Mouse (Mus musculus): ENCODE results near the gene Cd300a. TPM values are rescaled to one million over a fixed set of nuclear protein-coding genes. Genes with fewer than 3 reads are reported as not detected.

Cd300a gene
- polyA plus RNA-seq, 1 experiment: not detected

- TF ChIP-seq GATA1 (IDR thresholded peaks at IDR 0.05; ENCODE audit: low read length) (no peak), TAL1 (IDR thresholded peaks at IDR 0.05; ENCODE audit: low read length) (no peak)
- H3K4me1 ChIP-seq (ENCODE audit: control insufficient read depth): peaks cover 8% of the 10 kb centered on the region
- H3K4me3 ChIP-seq (replicated peaks): no peak overlapping the region
- no peaks in the 10 kb centered on the region for H3K9me3 ChIP-seq (ENCODE audit: control insufficient read depth, low read length)
- peaks cover 10% of the 10 kb centered on the region; the same call in 1 of the 2 replicates for H3K36me3 ChIP-seq (ENCODE audit: control insufficient read depth)
- H3K27me3 ChIP-seq (ENCODE audit: control insufficient read depth): no peaks in the 10 kb centered on the region
These were observed 16.6 kb upstream of the Cd300a start for GRCm38 (mm10) chr11:114873022-114873817.

GRCm38 (mm10) chr11:114874226-114875145 is 15.4 kb upstream of the Cd300a start:
- Histone ChIP-seq H3K36me3 (ENCODE audit: control insufficient read depth) (peaks cover 7% of the 10 kb centered on the region; the same call in 1 of the 2 replicates), H3K4me1 (ENCODE audit: control insufficient read depth) (peaks cover 6% of the 10 kb centered on the region), H3K4me3 (replicated peaks) (no peak overlapping the region), H3K9me3 (ENCODE audit: control insufficient read depth, low read length) (no peaks in the 10 kb centered on the region), H3K27me3 (ENCODE audit: control insufficient read depth) (no peaks in the 10 kb centered on the region)
- TF ChIP-seq GATA1 (IDR thresholded peaks at IDR 0.05; ENCODE audit: low read length) (no peak), TAL1 (IDR thresholded peaks at IDR 0.05; ENCODE audit: low read length) (no peak)

- Histone ChIP-seq H3K27me3 (ENCODE audit: control insufficient read depth) (no peaks in the 10 kb centered on the region), H3K36me3 (ENCODE audit: control insufficient read depth) (peaks cover 5% of the 10 kb centered on the region; the same call in 1 of the 2 replicates), H3K4me3 (replicated peaks) (no peak overlapping the region), H3K4me1 (ENCODE audit: control insufficient read depth) (peaks cover 6% of the 10 kb centered on the region), H3K9me3 (ENCODE audit: control insufficient read depth, low read length) (no peaks in the 10 kb centered on the region)
- no peak for TF ChIP-seq TAL1 (IDR thresholded peaks at IDR 0.05; ENCODE audit: low read length)
- TF ChIP-seq GATA1 (IDR thresholded peaks at IDR 0.05; ENCODE audit: low read length): no peak
These were observed 14.5 kb upstream of the Cd300a start for GRCm38 (mm10) chr11:114875301-114875801.

- H3K36me3 ChIP-seq (ENCODE audit: control insufficient read depth): no peaks in the 10 kb centered on the region; the same call in 1 of the 2 replicates
- TF ChIP-seq GATA1 (IDR thresholded peaks at IDR 0.05; ENCODE audit: low read length) (no peak), TAL1 (IDR thresholded peaks at IDR 0.05; ENCODE audit: low read length) (no peak)
- no peaks in the 10 kb centered on the region for H3K27me3 ChIP-seq (ENCODE audit: control insufficient read depth)
- peaks cover 6% of the 10 kb centered on the region for H3K4me1 ChIP-seq (ENCODE audit: control insufficient read depth)
- H3K9me3 ChIP-seq (ENCODE audit: control insufficient read depth, low read length): no peaks in the 10 kb centered on the region
- no peak overlapping the region for H3K4me3 ChIP-seq (replicated peaks)
These were observed 13.7 kb upstream of the Cd300a start for GRCm38 (mm10) chr11:114876176-114876575.

GRCm38 (mm10) chr11:114876621-114877020 is 13.2 kb upstream of the Cd300a start:
- TF ChIP-seq GATA1 (IDR thresholded peaks at IDR 0.05; ENCODE audit: low read length): no peak
- TF ChIP-seq TAL1 (IDR thresholded peaks at IDR 0.05; ENCODE audit: low read length): no peak
- no peaks in the 10 kb centered on the region; the same call in 1 of the 2 replicates for H3K36me3 ChIP-seq (ENCODE audit: control insufficient read depth)
- H3K4me1 ChIP-seq (ENCODE audit: control insufficient read depth): peaks cover 6% of the 10 kb centered on the region
- no peaks in the 10 kb centered on the region for H3K9me3 ChIP-seq (ENCODE audit: control insufficient read depth, low read length)
- no peak overlapping the region for H3K4me3 ChIP-seq (replicated peaks)
- H3K27me3 ChIP-seq (ENCODE audit: control insufficient read depth): no peaks in the 10 kb centered on the region

- Histone ChIP-seq H3K27me3 (ENCODE audit: control insufficient read depth) (no peaks in the 10 kb centered on the region), H3K36me3 (ENCODE audit: control insufficient read depth) (no peaks in the 10 kb centered on the region; the same call in 1 of the 2 replicates), H3K4me3 (replicated peaks) (no peak overlapping the region), H3K9me3 (ENCODE audit: control insufficient read depth, low read length) (no peaks in the 10 kb centered on the region), H3K4me1 (ENCODE audit: control insufficient read depth) (peaks cover 6% of the 10 kb centered on the region)
- TF ChIP-seq TAL1 (IDR thresholded peaks at IDR 0.05; ENCODE audit: low read length) (no peak), GATA1 (IDR thresholded peaks at IDR 0.05; ENCODE audit: low read length) (no peak)
These were observed 12.7 kb upstream of the Cd300a start for GRCm38 (mm10) chr11:114877145-114877544.

- H3K4me3 ChIP-seq (replicated peaks): no peak overlapping the region
- H3K36me3 ChIP-seq (ENCODE audit: control insufficient read depth): no peaks in the 10 kb centered on the region
- H3K9me3 ChIP-seq (ENCODE audit: control insufficient read depth, low read length): no peaks in the 10 kb centered on the region
- H3K27me3 ChIP-seq (ENCODE audit: control insufficient read depth): no peaks in the 10 kb centered on the region
- TF ChIP-seq GATA1 (IDR thresholded peaks at IDR 0.05; ENCODE audit: low read length) (no peak), TAL1 (IDR thresholded peaks at IDR 0.05; ENCODE audit: low read length) (no peak)
- H3K4me1 ChIP-seq (ENCODE audit: control insufficient read depth): no peaks in the 10 kb centered on the region; the same call in 1 of the 2 replicates
These were observed 10.2 kb upstream of the Cd300a start for GRCm38 (mm10) chr11:114879666-114880065.

GRCm38 (mm10) chr11:114880185-114880584 is 9.7 kb upstream of the Cd300a start:
- Histone ChIP-seq H3K27me3 (ENCODE audit: control insufficient read depth) (no peaks in the 10 kb centered on the region), H3K9me3 (ENCODE audit: control insufficient read depth, low read length) (no peaks in the 10 kb centered on the region), H3K4me1 (ENCODE audit: control insufficient read depth) (no peaks in the 10 kb centered on the region; the same call in 1 of the 2 replicates), H3K36me3 (ENCODE audit: control insufficient read depth) (no peaks in the 10 kb centered on the region), H3K4me3 (replicated peaks) (no peak overlapping the region)
- TF ChIP-seq GATA1 (IDR thresholded peaks at IDR 0.05; ENCODE audit: low read length) (no peak), TAL1 (IDR thresholded peaks at IDR 0.05; ENCODE audit: low read length) (no peak)

All from erythroblast, embryonic 14.5 days (primary cell).